Mouse (Mus musculus): ENCODE data around the gene Gstz1.

GRCm38 (mm10) chr12:87158099-87158498 lies 11.1 kb downstream of the Gstz1 start:
- TF ChIP-seq GATA1 (IDR thresholded peaks at IDR 0.05; ENCODE audit: borderline replicate concordance, low read length) (no peak), FLI1 (IDR thresholded peaks at IDR 0.05; ENCODE audit: low read length) (no peak)
